Mouse (Mus musculus): ENCODE measurements around the gene Wdr62.

DNA sequence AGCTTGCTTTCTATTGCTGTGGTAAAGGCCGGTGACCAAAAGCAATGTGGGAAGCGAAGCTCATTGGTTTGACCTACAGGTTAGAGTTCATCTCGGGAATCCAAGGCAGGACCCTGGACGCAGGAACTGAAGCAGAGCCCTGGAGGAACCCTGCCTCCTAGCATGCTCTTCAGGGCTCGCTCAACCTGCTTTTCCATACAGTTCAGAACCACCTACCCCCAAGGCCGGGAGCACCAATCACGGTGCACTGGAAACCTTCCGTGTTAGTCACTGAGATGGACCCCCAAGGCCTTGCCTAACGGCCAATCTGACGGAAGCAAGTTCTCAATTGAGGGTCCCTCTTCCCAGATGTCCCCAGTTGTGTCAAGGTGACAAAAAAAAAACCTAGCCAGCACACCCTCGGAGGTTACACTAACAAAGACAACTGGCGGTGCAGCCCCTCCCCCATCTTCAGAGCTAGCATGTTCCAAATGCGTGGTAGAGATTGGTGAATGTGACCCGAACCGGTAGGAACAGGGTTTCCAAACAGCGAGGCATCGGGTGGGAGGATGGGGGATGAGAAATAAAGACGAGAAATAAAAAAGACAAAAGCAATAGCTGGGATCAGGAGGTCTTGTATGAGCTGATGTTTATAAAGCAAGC is 80.6 kb downstream of the Wdr62 start:
- TF ChIP-seq CTCF (IDR thresholded peaks at IDR 0.05; ENCODE audit: control insufficient read depth, insufficient read depth, insufficient read length) (no peak), MYOD1 (IDR thresholded peaks at IDR 0.05; ENCODE audit: control insufficient read depth, insufficient read length, low read depth) (no peak), USF1 (IDR thresholded peaks at IDR 0.05; ENCODE audit: low read depth) (no peak), MAX (IDR thresholded peaks at IDR 0.05) (no peak), CEBPB (IDR thresholded peaks at IDR 0.05; ENCODE audit: low read depth) (no peak), MYOG (IDR thresholded peaks at IDR 0.05; ENCODE audit: control insufficient read depth, extremely low read depth, insufficient read length) (no peak), FOSL1 (IDR thresholded peaks at IDR 0.05; ENCODE audit: insufficient read depth, low read length, poor library complexity, severe bottlenecking) (no peak)

Measured in C2C12 (cell line).